Mouse (Mus musculus): ENCODE results near the gene Fam25c. TPM values are rescaled to one million over a fixed set of nuclear protein-coding genes. Genes with fewer than 3 reads are reported as not detected.
"Not testable (repeated sequence)": the region's sequence is repeated elsewhere in the genome, so short reads cannot be mapped to it uniquely, and the experiment has no call there.

Fam25c gene
- polyA plus RNA-seq, 1 experiment from 2014 or later = not detected

- no peaks in the 10 kb centered on the region for H3K4me1 ChIP-seq (replicated peaks; ENCODE audit: control insufficient read depth, insufficient read depth, low read length)
Observed at GRCm38 (mm10) chr14:34370203-34370602, 15.0 kb upstream of the Fam25c start.

GRCm38 (mm10) chr14:34365147-34365507, 9.9 kb upstream of the Fam25c start:
- no peak for ATAC-seq

More at GRCm38 (mm10) chr14:34370203-34370602, 15.0 kb upstream of the Fam25c start:
- H3K9me3 ChIP-seq (ENCODE audit: control insufficient read depth) = no peaks in the 10 kb centered on the region
- no peaks in the 10 kb centered on the region for H3K36me3 ChIP-seq (ENCODE audit: control insufficient read depth, insufficient read depth)
- no peaks in the 10 kb centered on the region for H3K27me3 ChIP-seq (replicated peaks; ENCODE audit: control insufficient read depth, insufficient read depth, low read length)
- no peak overlapping the region for H3K4me2 ChIP-seq (replicated peaks; ENCODE audit: low read depth)
- ATAC-seq = no peak
- no peak overlapping the region for H3K27ac ChIP-seq (ENCODE audit: low read depth, low read length)
- H3K4me3 ChIP-seq (ENCODE audit: low read depth, low read length) = no peak overlapping the region
- H3K9ac ChIP-seq (ENCODE audit: low read depth, low read length) = no peak overlapping the region
- peak; percentile 44 for TF ChIP-seq CTCF (IDR thresholded peaks at IDR 0.05; ENCODE audit: low read depth)
- 70% methylated on average over 3 of the region's 3 CpGs for WGBS

GRCm38 (mm10) chr14:34364254-34365146, 9.3 kb upstream of the Fam25c start:
- not testable (repeated sequence) for H3K27me3 ChIP-seq (replicated peaks; ENCODE audit: control insufficient read depth, insufficient read depth, low read length); H3K4me1 ChIP-seq (replicated peaks; ENCODE audit: control insufficient read depth, insufficient read depth, low read length); ATAC-seq; H3K4me3 ChIP-seq (ENCODE audit: low read depth, low read length); H3K9me3 ChIP-seq (ENCODE audit: control insufficient read depth); H3K27ac ChIP-seq (ENCODE audit: low read depth, low read length); H3K9ac ChIP-seq (ENCODE audit: low read depth, low read length); H3K36me3 ChIP-seq (ENCODE audit: control insufficient read depth, insufficient read depth)
- WGBS = 87% methylated on average over 15 of the region's 15 CpGs
- peak overlapping the region; percentile 78 for H3K4me2 ChIP-seq (replicated peaks; ENCODE audit: low read depth)

More at GRCm38 (mm10) chr14:34365147-34365507, 9.9 kb upstream of the Fam25c start:
- Histone ChIP-seq H3K4me3 (ENCODE audit: low read depth, low read length) (no peak overlapping the region), H3K36me3 (ENCODE audit: control insufficient read depth, insufficient read depth) (no peaks in the 10 kb centered on the region), H3K9me3 (ENCODE audit: control insufficient read depth) (no peaks in the 10 kb centered on the region), H3K4me1 (replicated peaks; ENCODE audit: control insufficient read depth, insufficient read depth, low read length) (0 out of 2 replicates have a peak, but pooled peaks cover 3% of the 10 kb centered on the region), H3K4me2 (replicated peaks; ENCODE audit: low read depth) (no peak overlapping the region), H3K9ac (ENCODE audit: low read depth, low read length) (no peak overlapping the region), H3K27ac (ENCODE audit: low read depth, low read length) (no peak overlapping the region), H3K27me3 (replicated peaks; ENCODE audit: control insufficient read depth, insufficient read depth, low read length) (no peaks in the 10 kb centered on the region)
- 96% methylated on average over 2 of the region's 2 CpGs for WGBS
- TF ChIP-seq CTCF (IDR thresholded peaks at IDR 0.05; ENCODE audit: low read depth) = no peak

GRCm38 (mm10) chr14:34363490-34364253, 8.4 kb upstream of the Fam25c start:
- no peaks in the 10 kb centered on the region for H3K9me3 ChIP-seq (ENCODE audit: control insufficient read depth)
- no peaks in the 10 kb centered on the region for H3K27me3 ChIP-seq (replicated peaks; ENCODE audit: control insufficient read depth, insufficient read depth, low read length)
- WGBS = 6% methylated on average over 32 of the region's 32 CpGs
- H3K4me2 ChIP-seq (replicated peaks; ENCODE audit: low read depth) = peak overlapping the region; percentile 78
- no peak overlapping the region for H3K27ac ChIP-seq (ENCODE audit: low read depth, low read length)
- H3K4me3 ChIP-seq (ENCODE audit: low read depth, low read length) = peak overlapping the region; percentile 38
- peak overlapping the region; percentile 48 for H3K9ac ChIP-seq (ENCODE audit: low read depth, low read length)
- peak; percentile 74 for TF ChIP-seq CTCF (IDR thresholded peaks at IDR 0.05; ENCODE audit: low read depth)
- H3K4me1 ChIP-seq (replicated peaks; ENCODE audit: control insufficient read depth, insufficient read depth, low read length) = 0 out of 2 replicates have a peak, but pooled peaks cover 3% of the 10 kb centered on the region
- H3K36me3 ChIP-seq (ENCODE audit: control insufficient read depth, insufficient read depth) = no peaks in the 10 kb centered on the region
- peak; percentile 97 for ATAC-seq

- peak overlapping the region; percentile 78 for H3K4me2 ChIP-seq (replicated peaks; ENCODE audit: low read depth)
- 0 out of 2 replicates have a peak, but pooled peaks cover 3% of the 10 kb centered on the region for H3K4me1 ChIP-seq (replicated peaks; ENCODE audit: control insufficient read depth, insufficient read depth, low read length)
- no peaks in the 10 kb centered on the region for H3K9me3 ChIP-seq (ENCODE audit: control insufficient read depth)
- peak; percentile 85 for TF ChIP-seq CTCF (IDR thresholded peaks at IDR 0.05; ENCODE audit: low read depth)
- peak; percentile 47 for ATAC-seq
- peak overlapping the region; percentile 48; the same call in 1 of the 2 replicates for H3K9ac ChIP-seq (ENCODE audit: low read depth, low read length)
- H3K27me3 ChIP-seq (replicated peaks; ENCODE audit: control insufficient read depth, insufficient read depth, low read length) = no peaks in the 10 kb centered on the region
- H3K27ac ChIP-seq (ENCODE audit: low read depth, low read length) = no peak overlapping the region
- 41% methylated on average over 18 of the region's 18 CpGs for WGBS
- no peaks in the 10 kb centered on the region for H3K36me3 ChIP-seq (ENCODE audit: control insufficient read depth, insufficient read depth)
- peak overlapping the region; percentile 38 for H3K4me3 ChIP-seq (ENCODE audit: low read depth, low read length)
Observed at GRCm38 (mm10) chr14:34362726-34363445, 7.7 kb upstream of the Fam25c start.
